Mouse (Mus musculus): ENCODE results near the gene Gm8281. TPM values are rescaled to one million over a fixed set of nuclear protein-coding genes. Genes with fewer than 3 reads are reported as not detected.
"Not testable (repeated sequence)": the region's sequence is repeated elsewhere in the genome, so short reads cannot be mapped to it uniquely, and the experiment has no call there.

Gm8281 gene
- under 1 TPM; 0.17 to 0.40 TPM for total RNA-seq (2021)

- intact Hi-C loops (cut with DNase I): not testable (repeated sequence)
- DNase-seq: peak; percentile 1 to 10
Measured at GRCm38 (mm10) chr14:5070611-5071490, at the start of gene Gm8281. Gm8281 (plus strand) TSS chr14:5071040.

GRCm38 (mm10) chr14:5050329-5050728 is 20.5 kb upstream of the Gm8281 start, which contains the start of gene 4930555G01Rik:
4930555G01Rik (plus strand) TSS chr14:5050629.
- intact Hi-C loops (cut with DNase I); DNase-seq: not testable (repeated sequence)

GRCm38 (mm10) chr14:5131219-5131618 is 60.4 kb downstream of the Gm8281 start, which contains the start of gene Gm8279:
Gm8279 (plus strand) TSS chr14:5131519.
- intact Hi-C loops (cut with DNase I); DNase-seq: not testable (repeated sequence)

Other genes starting within 250 kb of the Gm8281 start
- gene Gm3269, start 232.9 kb upstream of the Gm8281 start, total RNA-seq (2021): not detected
- 1 to 10 TPM; 2.4 to 6.4 TPM for gene Gm3264, start 215.5 kb upstream of the Gm8281 start, total RNA-seq (2021)
- gene Gm3278, start 178.6 kb upstream of the Gm8281 start, total RNA-seq (2021): not detected
- gene Gm8297, start 87.1 kb upstream of the Gm8281 start, total RNA-seq (2021): not detected
- gene Gm3298, start 55.1 kb upstream of the Gm8281 start, total RNA-seq (2021): not detected
- gene 4930555G01Rik, start 20.4 kb upstream of the Gm8281 start, total RNA-seq (2021): not detected
- not detected for gene Gm8279, start 60.5 kb downstream of the Gm8281 start, total RNA-seq (2021)
- gene Gm3317, start 93.5 kb downstream of the Gm8281 start, total RNA-seq (2021): not detected
- not detected for gene Gm8271, start 114.8 kb downstream of the Gm8281 start, total RNA-seq (2021)
- gene Gm3526, start 189.5 kb downstream of the Gm8281 start, total RNA-seq (2021): not detected